Mouse (Mus musculus) ES-E14 (cell line): ENCODE data around the gene Wnk2.

Source experiments
- HCFC1 ChIP-seq: IDR thresholded peaks from 2 replicates; pipeline ENCODE4 v1.6.1; 2012; ENCODE audit warnings: low read length, inconsistent platforms, borderline replicate concordance; ENCODE audit not compliant: insufficient read depth
- ZC3H11A ChIP-seq: IDR thresholded peaks from 2 replicates; pipeline ENCODE4 v1.6.1; 2012; ENCODE audit warnings: low read depth, mild to moderate bottlenecking, inconsistent platforms, low read length, borderline replicate concordance

- TF ChIP-seq HCFC1 (no peak), ZC3H11A (no peak)
Measured at GRCm38 (mm10) chr13:49071861-49072260, 76.0 kb downstream of the Wnk2 start.
